Mouse (Mus musculus): ENCODE measurements at regions not wholly inside any gene's neighbourhood (a gene's known extent, or its start where the extent isn't known, plus 50 kb on each side); places are given as distances from the start of the nearest gene placed in this dataset.
"Not testable (repeated sequence)": the region's sequence is repeated elsewhere in the genome, so short reads cannot be mapped to it uniquely, and the experiment has no call there.

GRCm38 (mm10) chr6:47679946-47680345 lies 84.8 kb upstream of the Ezh2 start:
- intact Hi-C loops (cut with DNase I); DNase-seq: not testable (repeated sequence)

GRCm38 (mm10) chr6:47672741-47673140 lies 77.6 kb upstream of the Ezh2 start:
- DNase-seq, result peak; percentile 19 to 33
- intact Hi-C loops (cut with DNase I), result not testable (repeated sequence)

GRCm38 (mm10) chr6:47652880-47653279 lies 57.7 kb upstream of the Ezh2 start:
- DNase-seq, result peak in 1 of 2 experiments; percentile 27
- intact Hi-C loops (cut with DNase I), result not testable (repeated sequence)

GRCm38 (mm10) chr6:47651385-47651718 lies 56.2 kb upstream of the Ezh2 start:
- intact Hi-C loops (cut with DNase I); DNase-seq: not testable (repeated sequence)

GRCm38 (mm10) chr6:47650463-47651384 lies 55.6 kb upstream of the Ezh2 start:
- intact Hi-C loops (cut with DNase I), result no loop called here

GRCm38 (mm10) chr6:47649961-47650360 lies 54.8 kb upstream of the Ezh2 start:
- intact Hi-C loops (cut with DNase I), result no loop called here
- DNase-seq, result peak in 1 of 2 experiments; percentile 15

More at GRCm38 (mm10) chr6:47650463-47651384, 55.6 kb upstream of the Ezh2 start:
- DNase-seq, result peak; percentile 91 to 96

- intact Hi-C loops (cut with DNase I), result no loop called here
- peak in 1 of 2 experiments; percentile 19 for DNase-seq
These were observed 54.4 kb upstream of the Ezh2 start for GRCm38 (mm10) chr6:47649451-47649931.

- DNase-seq, result peak in 1 of 2 experiments; percentile 15
- intact Hi-C loops (cut with DNase I), result no loop called here
These were observed 53.8 kb upstream of the Ezh2 start for GRCm38 (mm10) chr6:47648899-47649298.

- intact Hi-C loops (cut with DNase I), result no loop called here
These were observed 53.2 kb upstream of the Ezh2 start for GRCm38 (mm10) chr6:47648316-47648715.

GRCm38 (mm10) chr6:47647876-47648275 lies 52.7 kb upstream of the Ezh2 start:
- DNase-seq, result peak in 1 of 2 experiments; percentile 13
- intact Hi-C loops (cut with DNase I), result no loop called here

More at GRCm38 (mm10) chr6:47648316-47648715, 53.2 kb upstream of the Ezh2 start:
- DNase-seq, result no peak

GRCm38 (mm10) chr6:47646731-47647567 lies 51.8 kb upstream of the Ezh2 start:
- intact Hi-C loops (cut with DNase I), result no loop called here
- DNase-seq, result no peak

GRCm38 (mm10) chr6:47646022-47646421 lies 50.9 kb upstream of the Ezh2 start:
- DNase-seq, result no peak
- intact Hi-C loops (cut with DNase I), result no loop called here
